7 mouse cellular contexts compared by ENCODE assay signal in genomic region chr15:102377163-102377543, GRCm38 (mm10). TPM values are rescaled to one million over a fixed set of nuclear protein-coding genes. Genes with fewer than 3 reads are reported as not detected.
DNase-seq lines count a peak whose midpoint lies in the region; ATAC-seq lines count a peak whose summit lies in the region.

No protein-coding gene starts in this region.

- H3K27ac ChIP-seq in embryonic facial prominence, embryonic 11.5 days (replicated peaks; ENCODE audit: low read depth, low read length): peak overlapping the region; percentile 88
- H3K27ac ChIP-seq in limb, embryonic 13.5 days: peak overlapping the region; percentile 87
- H3K27ac ChIP-seq in midbrain, embryonic 15.5 days: 0 out of 2 replicates have a peak overlapping the region, but pooled peaks have one; percentile 52

- H3K9me3 ChIP-seq in embryonic facial prominence, embryonic 11.5 days (replicated peaks; ENCODE audit: control insufficient read depth, low read length): no peaks in the 10 kb centered on the region
- H3K9me3 ChIP-seq in limb, embryonic 13.5 days: no peaks in the 10 kb centered on the region
- no peaks in the 10 kb centered on the region for H3K9me3 ChIP-seq in midbrain, embryonic 15.5 days

- H3K4me1 ChIP-seq in embryonic facial prominence, embryonic 11.5 days (ENCODE audit: control insufficient read depth, insufficient read depth, low read length): peaks cover 3% of the 10 kb centered on the region; the same call in 1 of the 2 replicates
- H3K4me1 ChIP-seq in limb, embryonic 13.5 days: peaks cover 23% of the 10 kb centered on the region
- peaks cover 16% of the 10 kb centered on the region for H3K4me1 ChIP-seq in midbrain, embryonic 15.5 days

- H3K36me3 ChIP-seq in embryonic facial prominence, embryonic 11.5 days (replicated peaks; ENCODE audit: control insufficient read depth, insufficient read depth, low read depth, low read length): no peaks in the 10 kb centered on the region
- H3K36me3 ChIP-seq in limb, embryonic 13.5 days: no peaks in the 10 kb centered on the region
- no peaks in the 10 kb centered on the region for H3K36me3 ChIP-seq in midbrain, embryonic 15.5 days (replicated peaks)

- H3K4me2 ChIP-seq in embryonic facial prominence, embryonic 11.5 days (ENCODE audit: low read depth, low read length): peak overlapping the region; percentile 97
- H3K4me2 ChIP-seq in limb, embryonic 13.5 days (replicated peaks): peak overlapping the region; percentile 91
- H3K4me2 ChIP-seq in midbrain, embryonic 15.5 days: peak overlapping the region; percentile 98

- peak overlapping the region; percentile 75 for H3K9ac ChIP-seq in embryonic facial prominence, embryonic 11.5 days (replicated peaks; ENCODE audit: low read length)
- peak overlapping the region; percentile 84 for H3K9ac ChIP-seq in limb, embryonic 13.5 days
- peak overlapping the region; percentile 57 for H3K9ac ChIP-seq in midbrain, embryonic 15.5 days

- ATAC-seq in embryonic facial prominence, embryonic 11.5 days (replicated peaks; ENCODE audit: insufficient number of reproducible peaks, low FRiP score, low TSS enrichment, low read depth): peak; percentile 35; the same call in 1 of the 2 replicates
- ATAC-seq in limb, embryonic 13.5 days (ENCODE audit: low FRiP score, low read depth): peak; percentile 82
- ATAC-seq in midbrain, embryonic 15.5 days (replicated peaks): peak; percentile 71

- peak overlapping the region; percentile 55 for H3K4me3 ChIP-seq in embryonic facial prominence, embryonic 11.5 days (ENCODE audit: low read depth, low read length)
- H3K4me3 ChIP-seq in limb, embryonic 13.5 days: peak overlapping the region; percentile 66
- peak overlapping the region; percentile 58 for H3K4me3 ChIP-seq in midbrain, embryonic 15.5 days

- no peaks in the 10 kb centered on the region for H3K27me3 ChIP-seq in embryonic facial prominence, embryonic 11.5 days (ENCODE audit: control insufficient read depth, insufficient read depth, low read length)
- H3K27me3 ChIP-seq in limb, embryonic 13.5 days: no peaks in the 10 kb centered on the region
- peaks cover 7% of the 10 kb centered on the region; the same call in 1 of the 2 replicates for H3K27me3 ChIP-seq in midbrain, embryonic 15.5 days (replicated peaks)

- peak; percentile 78 for DNase-seq in adrenal gland, adult 8-10 months
- peak; percentile 96 for DNase-seq in embryonic facial prominence, embryonic 11.5 days (ENCODE audit: low spot score)
- DNase-seq in heart, adult 11 months: peak; percentile 99
- DNase-seq in kidney, adult 18-20 months: peak; percentile 92
- DNase-seq in spleen, adult 18-20 months: peak; percentile 66 to 86

- 0% methylated on average over 7 of the region's 7 CpGs for WGBS in embryonic facial prominence, embryonic 11.5 days
- WGBS in limb, embryonic 13.5 days: 0% methylated on average over 7 of the region's 7 CpGs
- 0% methylated on average over 7 of the region's 7 CpGs for WGBS in midbrain, embryonic 15.5 days

RNA-seq across cellular contexts. Expression of gene Sp7, which starts 10.2 kb away (rescaled TPM):
- total RNA-seq in adrenal gland, adult 8-10 months (2022): under 1 TPM; 0.17 to 0.48 (median 0.33) TPM
- polyA plus RNA-seq in embryonic facial prominence, embryonic 11.5 days (2014; fragmentation: Nextera tagmentation; extraction: Ambion mirVana): 2.4 and 3.0 TPM in 2 replicates
- polyA plus RNA-seq in limb, embryonic 13.5 days (2015; fragmentation: Nextera tagmentation; extraction: Ambion mirVana): 6.0 and 7.4 TPM in 2 replicates
- polyA plus RNA-seq in midbrain, embryonic 15.5 days (2015; fragmentation: Nextera tagmentation; extraction: Ambion mirVana): 0.09 and 0.26 TPM in 2 replicates

RNA-seq across cellular contexts. Expression of gene Aaas, which starts 26.6 kb away (rescaled TPM):
- total RNA-seq in adrenal gland, adult 8-10 months (2022): 10 to 100 TPM; 15.6 to 31.6 (median 21.4) TPM
- polyA plus RNA-seq in embryonic facial prominence, embryonic 11.5 days (2014; fragmentation: Nextera tagmentation; extraction: Ambion mirVana): 98.3 and 102 TPM in 2 replicates
- polyA plus RNA-seq in limb, embryonic 13.5 days (2015; fragmentation: Nextera tagmentation; extraction: Ambion mirVana): 75.9 and 76.6 TPM in 2 replicates
- polyA plus RNA-seq in midbrain, embryonic 15.5 days (2015; fragmentation: Nextera tagmentation; extraction: Ambion mirVana): 37.4 and 37.9 TPM in 2 replicates

RNA-seq across cellular contexts. Expression of gene Sp1, which starts 28.8 kb away (rescaled TPM):
- total RNA-seq in adrenal gland, adult 8-10 months (2022): 10 to 100 TPM; 75.8 to 97.0 (median 91.9) TPM
- 12.8 and 13.9 TPM in 2 replicates for polyA plus RNA-seq in embryonic facial prominence, embryonic 11.5 days (2014; fragmentation: Nextera tagmentation; extraction: Ambion mirVana)
- 11.6 and 12.0 TPM in 2 replicates for polyA plus RNA-seq in limb, embryonic 13.5 days (2015; fragmentation: Nextera tagmentation; extraction: Ambion mirVana)
- polyA plus RNA-seq in midbrain, embryonic 15.5 days (2015; fragmentation: Nextera tagmentation; extraction: Ambion mirVana): 3.4 and 4.1 TPM in 2 replicates

RNA-seq across cellular contexts. Expression of gene Myg1, which starts 45.6 kb away (rescaled TPM):
- total RNA-seq in adrenal gland, adult 8-10 months (2022): 10 to 100 TPM; 65.4 to 96.8 (median 89.3) TPM
- polyA plus RNA-seq in embryonic facial prominence, embryonic 11.5 days (2014; fragmentation: Nextera tagmentation; extraction: Ambion mirVana): 101 and 103 TPM in 2 replicates
- 110 and 116 TPM in 2 replicates for polyA plus RNA-seq in limb, embryonic 13.5 days (2015; fragmentation: Nextera tagmentation; extraction: Ambion mirVana)
- polyA plus RNA-seq in midbrain, embryonic 15.5 days (2015; fragmentation: Nextera tagmentation; extraction: Ambion mirVana): 91.8 and 103 TPM in 2 replicates

RNA-seq across cellular contexts. Expression of gene Pfdn5, which starts 51.2 kb away (rescaled TPM):
- 100 to 1,000 TPM; 440 to 517 (median 466) TPM for total RNA-seq in adrenal gland, adult 8-10 months (2022)
- polyA plus RNA-seq in embryonic facial prominence, embryonic 11.5 days (2014; fragmentation: Nextera tagmentation; extraction: Ambion mirVana): 453 and 469 TPM in 2 replicates
- 431 and 451 TPM in 2 replicates for polyA plus RNA-seq in limb, embryonic 13.5 days (2015; fragmentation: Nextera tagmentation; extraction: Ambion mirVana)
- 450 and 466 TPM in 2 replicates for polyA plus RNA-seq in midbrain, embryonic 15.5 days (2015; fragmentation: Nextera tagmentation; extraction: Ambion mirVana)

Comparison
In these comparisons a context has a peak if more than half of its experiments do, and no peak if none do; other contexts are left out.
1. Peak in every context shown above with its lines: DNase-seq, ATAC-seq, H3K4me3 ChIP-seq and H3K27ac ChIP-seq.